Mouse (Mus musculus): ENCODE measurements at regions not wholly inside any gene's neighbourhood (a gene's known extent, or its start where the extent isn't known, plus 50 kb on each side); places are given as distances from the start of the nearest gene placed in this dataset.

DNA sequence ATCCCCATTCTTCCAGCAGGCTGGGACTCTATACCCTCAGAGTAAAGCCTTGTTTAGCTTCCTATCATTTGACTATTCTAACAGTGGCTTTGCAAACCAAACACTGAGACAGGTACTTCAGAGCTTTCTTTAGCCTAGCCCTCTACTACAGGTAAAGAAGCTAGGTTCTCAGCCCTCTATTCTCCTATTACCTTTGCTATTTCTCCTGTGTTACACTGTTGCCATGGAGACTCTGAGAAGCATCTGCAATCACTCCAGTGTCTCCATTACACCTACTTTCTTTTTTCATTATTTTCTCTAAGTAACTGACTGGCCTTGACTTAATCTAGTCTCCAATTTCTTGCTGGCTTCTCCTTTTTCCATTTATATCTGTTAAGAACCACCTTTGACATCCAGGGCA, 466.2 kb downstream of the Gm37988 start:
- no peak overlapping the region for H3K9ac ChIP-seq (ENCODE audit: low read depth, low read length)

GRCm38 (mm10) chr1:5294570-5294969, 486.9 kb downstream of the Gm37988 start:
- no peaks in the 10 kb centered on the region for H3K36me3 ChIP-seq (ENCODE audit: control insufficient read depth, insufficient read depth, low read length)
- no peak overlapping the region for H3K9ac ChIP-seq (ENCODE audit: low read depth, low read length)
- H3K4me1 ChIP-seq (ENCODE audit: control insufficient read depth, insufficient read depth, low read length), result no peaks in the 10 kb centered on the region
- ATAC-seq (ENCODE audit: low read depth) (no peak), DNase-seq (ENCODE audit: low spot score) (no peak)
- no peak overlapping the region for H3K27ac ChIP-seq (replicated peaks; ENCODE audit: low read depth, low read length)
- H3K4me3 ChIP-seq (ENCODE audit: low read depth, low read length), result no peak overlapping the region
- no peaks in the 10 kb centered on the region for H3K9me3 ChIP-seq (ENCODE audit: control insufficient read depth, low read length)
- no peaks in the 10 kb centered on the region for H3K27me3 ChIP-seq (replicated peaks; ENCODE audit: control insufficient read depth, insufficient read depth, low read length)
- H3K4me2 ChIP-seq (ENCODE audit: low read depth, low read length), result no peak overlapping the region

More for the DNA sequence above, 466.2 kb downstream of the Gm37988 start:
- Histone ChIP-seq H3K9me3 (ENCODE audit: control insufficient read depth, low read length) (no peaks in the 10 kb centered on the region), H3K4me3 (ENCODE audit: low read depth, low read length) (no peak overlapping the region), H3K36me3 (ENCODE audit: control insufficient read depth, insufficient read depth, low read length) (no peaks in the 10 kb centered on the region), H3K4me1 (ENCODE audit: control insufficient read depth, insufficient read depth, low read length) (no peaks in the 10 kb centered on the region), H3K27ac (replicated peaks; ENCODE audit: low read depth, low read length) (no peak overlapping the region), H3K4me2 (ENCODE audit: low read depth, low read length) (no peak overlapping the region), H3K27me3 (replicated peaks; ENCODE audit: control insufficient read depth, insufficient read depth, low read length) (no peaks in the 10 kb centered on the region)
- ATAC-seq (ENCODE audit: low read depth), result peak; percentile 53; the same call in 1 of the 2 replicates
- no peak for DNase-seq (ENCODE audit: low spot score)

GRCm38 (mm10) chr1:5297627-5298026, 489.9 kb downstream of the Gm37988 start:
- Histone ChIP-seq H3K27me3 (replicated peaks; ENCODE audit: control insufficient read depth, insufficient read depth, low read length) (no peaks in the 10 kb centered on the region), H3K4me2 (ENCODE audit: low read depth, low read length) (no peak overlapping the region), H3K9ac (ENCODE audit: low read depth, low read length) (no peak overlapping the region), H3K9me3 (ENCODE audit: control insufficient read depth, low read length) (no peaks in the 10 kb centered on the region), H3K4me1 (ENCODE audit: control insufficient read depth, insufficient read depth, low read length) (no peaks in the 10 kb centered on the region), H3K27ac (replicated peaks; ENCODE audit: low read depth, low read length) (no peak overlapping the region), H3K4me3 (ENCODE audit: low read depth, low read length) (no peak overlapping the region), H3K36me3 (ENCODE audit: control insufficient read depth, insufficient read depth, low read length) (no peaks in the 10 kb centered on the region)
- ATAC-seq (ENCODE audit: low read depth), result no peak
- WGBS, result 96% methylated on average over 1 of the region's 1 CpGs
- DNase-seq (ENCODE audit: low spot score), result no peak

DNA sequence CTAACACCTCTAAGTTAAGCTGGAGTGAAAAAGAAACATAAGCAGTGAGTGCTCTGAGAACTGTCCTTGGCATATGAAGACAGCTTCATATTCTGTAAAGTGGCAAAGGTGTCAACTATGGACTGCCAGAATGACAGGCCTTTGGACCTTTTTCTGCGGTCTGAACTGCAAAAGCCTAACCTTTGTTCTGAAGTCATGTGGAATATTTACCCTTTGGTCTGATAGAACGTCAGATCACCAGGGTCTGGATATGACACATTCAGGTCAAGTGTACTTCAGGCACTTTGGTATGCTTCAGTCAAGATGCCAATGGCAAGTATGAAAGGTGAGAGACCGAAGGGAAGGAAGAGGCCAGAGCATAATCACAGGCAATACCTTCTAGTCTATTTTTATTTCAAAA, 504.0 kb downstream of the Gm37988 start:
- no peak for DNase-seq (ENCODE audit: low spot score)
- Histone ChIP-seq H3K4me1 (ENCODE audit: control insufficient read depth, insufficient read depth, low read length) (no peaks in the 10 kb centered on the region), H3K9me3 (ENCODE audit: control insufficient read depth, low read length) (peaks cover 7% of the 10 kb centered on the region; the same call in 1 of the 2 replicates), H3K27ac (replicated peaks; ENCODE audit: low read depth, low read length) (no peak overlapping the region), H3K36me3 (ENCODE audit: control insufficient read depth, insufficient read depth, low read length) (no peaks in the 10 kb centered on the region), H3K27me3 (replicated peaks; ENCODE audit: control insufficient read depth, insufficient read depth, low read length) (no peaks in the 10 kb centered on the region), H3K4me3 (ENCODE audit: low read depth, low read length) (no peak overlapping the region), H3K9ac (ENCODE audit: low read depth, low read length) (no peak overlapping the region), H3K4me2 (ENCODE audit: low read depth, low read length) (no peak overlapping the region)
- WGBS, result 81% methylated on average over 3 of the region's 3 CpGs
- no peak for ATAC-seq (ENCODE audit: low read depth)

- Histone ChIP-seq H3K9ac (ENCODE audit: low read depth, low read length) (no peak overlapping the region), H3K27me3 (replicated peaks; ENCODE audit: control insufficient read depth, insufficient read depth, low read length) (no peaks in the 10 kb centered on the region), H3K36me3 (ENCODE audit: control insufficient read depth, insufficient read depth, low read length) (no peaks in the 10 kb centered on the region), H3K27ac (replicated peaks; ENCODE audit: low read depth, low read length) (no peak overlapping the region), H3K4me3 (ENCODE audit: low read depth, low read length) (no peak overlapping the region), H3K9me3 (ENCODE audit: control insufficient read depth, low read length) (no peaks in the 10 kb centered on the region), H3K4me2 (ENCODE audit: low read depth, low read length) (no peak overlapping the region), H3K4me1 (ENCODE audit: control insufficient read depth, insufficient read depth, low read length) (no peaks in the 10 kb centered on the region)
- DNase-seq (ENCODE audit: low spot score), result no peak
- WGBS, result 85% methylated on average over 2 of the region's 2 CpGs
- ATAC-seq (ENCODE audit: low read depth), result no peak
Measured at GRCm38 (mm10) chr1:5315839-5316238, 508.1 kb downstream of the Gm37988 start.

GRCm38 (mm10) chr1:5317088-5317487, 509.4 kb downstream of the Gm37988 start:
- Histone ChIP-seq H3K4me3 (ENCODE audit: low read depth, low read length) (no peak overlapping the region), H3K27me3 (replicated peaks; ENCODE audit: control insufficient read depth, insufficient read depth, low read length) (no peaks in the 10 kb centered on the region), H3K27ac (replicated peaks; ENCODE audit: low read depth, low read length) (no peak overlapping the region), H3K36me3 (ENCODE audit: control insufficient read depth, insufficient read depth, low read length) (no peaks in the 10 kb centered on the region), H3K9ac (ENCODE audit: low read depth, low read length) (no peak overlapping the region), H3K4me1 (ENCODE audit: control insufficient read depth, insufficient read depth, low read length) (no peaks in the 10 kb centered on the region), H3K4me2 (ENCODE audit: low read depth, low read length) (no peak overlapping the region), H3K9me3 (ENCODE audit: control insufficient read depth, low read length) (no peaks in the 10 kb centered on the region)
- ATAC-seq (ENCODE audit: low read depth) (no peak), DNase-seq (ENCODE audit: low spot score) (no peak)
- 85% methylated on average over 1 of the region's 1 CpGs for WGBS

DNA sequence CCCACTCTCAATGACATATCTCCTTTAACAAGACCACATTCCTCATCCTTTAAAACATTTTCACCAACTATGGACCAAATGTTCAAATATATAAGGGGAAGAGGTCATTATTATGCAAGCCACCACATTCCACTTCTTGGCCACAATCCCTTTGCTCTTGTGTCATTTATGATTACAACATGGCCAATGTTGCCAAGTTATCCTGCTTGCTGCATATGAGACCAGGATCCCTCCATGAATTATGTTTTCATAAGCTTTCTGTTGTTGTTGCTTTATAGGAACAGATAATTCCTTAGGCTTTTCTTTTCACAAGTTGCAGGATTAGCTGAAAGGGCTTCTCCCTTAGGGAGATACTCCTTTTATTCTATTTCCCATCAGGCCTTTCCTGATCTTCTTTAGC, 518.6 kb downstream of the Gm37988 start:
- Histone ChIP-seq H3K36me3 (ENCODE audit: control insufficient read depth, insufficient read depth, low read length) (no peaks in the 10 kb centered on the region), H3K9ac (ENCODE audit: low read depth, low read length) (no peak overlapping the region), H3K9me3 (ENCODE audit: control insufficient read depth, low read length) (no peaks in the 10 kb centered on the region), H3K4me3 (ENCODE audit: low read depth, low read length) (no peak overlapping the region), H3K27me3 (replicated peaks; ENCODE audit: control insufficient read depth, insufficient read depth, low read length) (no peaks in the 10 kb centered on the region), H3K4me2 (ENCODE audit: low read depth, low read length) (no peak overlapping the region), H3K27ac (replicated peaks; ENCODE audit: low read depth, low read length) (no peak overlapping the region), H3K4me1 (ENCODE audit: control insufficient read depth, insufficient read depth, low read length) (no peaks in the 10 kb centered on the region)
- DNase-seq (ENCODE audit: low spot score) (peak; percentile 9), ATAC-seq (ENCODE audit: low read depth) (no peak)

All from embryonic facial prominence, embryonic 14.5 days (tissue).